Mouse (Mus musculus) heart, embryonic 14.5 days (tissue): ENCODE data around the gene Gm11027. TPM values are rescaled to one million over a fixed set of nuclear protein-coding genes. Genes with fewer than 3 reads are reported as not detected.

Experiments used
- ATAC-seq: fragments of 200-750 bp; cut with Nextera tagmentation; 2 replicates; pipeline ENCODE4 v1.8.0; 2017; ENCODE audit warnings: low read depth, moderate TSS enrichment; ENCODE audit not compliant: insufficient number of reproducible peaks, insufficient read depth, low FRiP score
- H3K27ac ChIP-seq, 2 experiments: fragments of 200-500 bp in 1 of 2; fragments of 300-500 bp in 1 of 2; sonication (generic) in 1 of 2; replicated peaks in 1 of 2; 2 replicates each; pipeline ENCODE4 v1.5.1; 2012 to 2014; ENCODE audit warnings: low read depth in 2 of 2, low read length in 2 of 2, control low read depth in 1 of 2, mild to moderate bottlenecking in 1 of 2, mixed read lengths in 1 of 2; ENCODE audit not compliant: control insufficient read depth in 1 of 2, insufficient read depth in 1 of 2
- H3K27me3 ChIP-seq: fragments of 300-500 bp; sonication (generic); 2 replicates; pipeline ENCODE4 v1.6.1; 2014; ENCODE audit warnings: mild to moderate bottlenecking, low read length, control low read depth; ENCODE audit not compliant: control insufficient read depth, insufficient read depth
- H3K36me3 ChIP-seq: fragments of 300-500 bp; sonication (generic); 2 replicates; pipeline ENCODE4 v1.6.1; 2014; ENCODE audit warnings: mild to moderate bottlenecking, control low read depth, low read length, mixed read lengths; ENCODE audit not compliant: control insufficient read depth, insufficient read depth
- H3K4me1 ChIP-seq, 2 experiments: fragments of 200-500 bp in 1 of 2; fragments of 300-500 bp in 1 of 2; sonication (generic) in 1 of 2; 2 replicates each; pipeline ENCODE4 v1.6.1; 2012 to 2014; ENCODE audit warnings: low read length in 2 of 2, control low read depth in 1 of 2, mixed read lengths in 1 of 2; ENCODE audit not compliant: control insufficient read depth in 2 of 2, insufficient read depth in 2 of 2
- H3K4me2 ChIP-seq: fragments of 300-500 bp; sonication (generic); 2 replicates; pipeline ENCODE4 v1.6.1; 2014; ENCODE audit warnings: mild to moderate bottlenecking, low read length
- H3K4me3 ChIP-seq, 2 experiments: fragments of 200-500 bp in 1 of 2; fragments of 300-500 bp in 1 of 2; sonication (generic) in 1 of 2; 2 replicates each; pipeline ENCODE4 v1.5.1; 2012 to 2014; ENCODE audit warnings: low read length in 2 of 2, mild to moderate bottlenecking in 2 of 2, control low read depth in 1 of 2, low read depth in 1 of 2, moderate library complexity in 1 of 2; ENCODE audit not compliant: control insufficient read depth in 1 of 2, insufficient read depth in 1 of 2
- H3K9ac ChIP-seq: fragments of 300-500 bp; sonication (generic); 2 replicates; pipeline ENCODE4 v1.6.1; 2014; ENCODE audit warnings: mild to moderate bottlenecking, low read length
- H3K9me3 ChIP-seq: fragments of 300-500 bp; sonication (generic); 2 replicates; pipeline ENCODE4 v1.6.1; 2016; ENCODE audit warnings: low read length, control low read depth; ENCODE audit not compliant: control insufficient read depth
- WGBS: fragments of 180-500 bp; shearing (Covaris S2); extraction: QIAGEN DNeasy Blood & Tissue Kit; methylation state at CpG from one replicate; pipeline ENCODE4 v1.1.7; 2014; 5-methylcytosine and 5-hydroxymethylcytosine counted together
- polyA plus RNA-seq: library from polyadenylated mRNA; unstranded; fragments of >200 nt; fragmentation: Nextera tagmentation; extraction: Ambion mirVana; gene quantifications from 2 replicates; pipeline ENCODE4 v1.2.1, GENCODE M21; 2014

Gene Gm11027
- polyA plus RNA-seq, 1 experiment from 2014 or later = not detected

GRCm38 (mm10) chr12:116264756-116265155, 10.4 kb upstream of the Gm11027 start:
- Histone ChIP-seq H3K27ac (no peak overlapping the region), H3K4me3 (no peak overlapping the region), H3K36me3 (no peaks in the 10 kb centered on the region), H3K27me3 (peaks cover 33% of the 10 kb centered on the region), H3K4me2 (no peak overlapping the region), H3K9me3 (no peaks in the 10 kb centered on the region), H3K9ac (no peak overlapping the region), H3K4me1 (peaks cover 0 to 3% of the 10 kb centered on the region in 2 experiments; a peak in 1 of 4 replicates)
- 64% methylated on average over 2 of the region's 2 CpGs for WGBS
- ATAC-seq = no peak

- H3K27me3 ChIP-seq = peaks cover 38% of the 10 kb centered on the region
- 35% methylated on average over 2 of the region's 2 CpGs for WGBS
- no peaks in the 10 kb centered on the region for H3K9me3 ChIP-seq
Observed at GRCm38 (mm10) chr12:116265275-116265674, 9.9 kb upstream of the Gm11027 start.

GRCm38 (mm10) chr12:116269450-116269849, 5.7 kb upstream of the Gm11027 start:
- Histone ChIP-seq H3K27ac (no peak overlapping the region), H3K27me3 (peaks cover 50% of the 10 kb centered on the region), H3K4me1 (peaks cover 0 to 3% of the 10 kb centered on the region in 2 experiments; a peak in 1 of 4 replicates), H3K36me3 (no peaks in the 10 kb centered on the region), H3K9me3 (no peaks in the 10 kb centered on the region), H3K4me2 (no peak overlapping the region), H3K9ac (no peak overlapping the region), H3K4me3 (no peak overlapping the region)
- no peak for ATAC-seq
- WGBS = 65% methylated on average over 5 of the region's 5 CpGs

More at GRCm38 (mm10) chr12:116265275-116265674, 9.9 kb upstream of the Gm11027 start:
- peaks cover 0 to 3% of the 10 kb centered on the region in 2 experiments; a peak in 1 of 4 replicates for H3K4me1 ChIP-seq
- H3K4me3 ChIP-seq = no peak overlapping the region
- no peak for ATAC-seq
- no peaks in the 10 kb centered on the region for H3K36me3 ChIP-seq
- H3K9ac ChIP-seq = no peak overlapping the region
- no peak overlapping the region for H3K4me2 ChIP-seq
- H3K27ac ChIP-seq = no peak overlapping the region

GRCm38 (mm10) chr12:116270538-116270937, 4.6 kb upstream of the Gm11027 start:
- H3K4me1 ChIP-seq = no peaks in the 10 kb centered on the region
- no peaks in the 10 kb centered on the region for H3K9me3 ChIP-seq
- H3K27me3 ChIP-seq = peaks cover 55% of the 10 kb centered on the region
- WGBS = 50% methylated on average over 1 of the region's 1 CpGs
- H3K4me2 ChIP-seq = no peak overlapping the region
- no peaks in the 10 kb centered on the region for H3K36me3 ChIP-seq
- H3K9ac ChIP-seq = no peak overlapping the region
- no peak for ATAC-seq
- H3K27ac ChIP-seq = no peak overlapping the region
- no peak overlapping the region for H3K4me3 ChIP-seq

GRCm38 (mm10) chr12:116271071-116271470, 4.1 kb upstream of the Gm11027 start:
- no peak overlapping the region for H3K4me3 ChIP-seq
- no peak overlapping the region for H3K9ac ChIP-seq
- H3K9me3 ChIP-seq = no peaks in the 10 kb centered on the region
- H3K27ac ChIP-seq = no peak overlapping the region
- ATAC-seq = no peak
- H3K4me1 ChIP-seq = no peaks in the 10 kb centered on the region
- no peak overlapping the region for H3K4me2 ChIP-seq
- H3K27me3 ChIP-seq = peaks cover 55% of the 10 kb centered on the region
- WGBS = 87% methylated on average over 2 of the region's 2 CpGs
- no peaks in the 10 kb centered on the region for H3K36me3 ChIP-seq

- no peak overlapping the region for H3K27ac ChIP-seq
- H3K4me3 ChIP-seq = no peak overlapping the region
- ATAC-seq = no peak
- no peaks in the 10 kb centered on the region for H3K4me1 ChIP-seq
- 45% methylated on average over 1 of the region's 1 CpGs for WGBS
- H3K9me3 ChIP-seq = no peaks in the 10 kb centered on the region
- H3K36me3 ChIP-seq = no peaks in the 10 kb centered on the region
- no peak overlapping the region for H3K4me2 ChIP-seq
- H3K27me3 ChIP-seq = peaks cover 42% of the 10 kb centered on the region
- H3K9ac ChIP-seq = no peak overlapping the region
Observed at GRCm38 (mm10) chr12:116273733-116274132, 1.5 kb upstream of the Gm11027 start.

- H3K9me3 ChIP-seq = no peaks in the 10 kb centered on the region
- no peaks in the 10 kb centered on the region for H3K36me3 ChIP-seq
- no peak overlapping the region for H3K4me3 ChIP-seq
- 76% methylated on average over 4 of the region's 4 CpGs for WGBS
- H3K9ac ChIP-seq = no peak overlapping the region
- peaks cover 30% of the 10 kb centered on the region for H3K27me3 ChIP-seq
- no peak overlapping the region for H3K4me2 ChIP-seq
- ATAC-seq = no peak
- 0 out of 4 replicates have a peak, but pooled peaks cover 0 to 4% of the 10 kb centered on the region in 2 experiments for H3K4me1 ChIP-seq
- no peak overlapping the region for H3K27ac ChIP-seq
Observed at GRCm38 (mm10) chr12:116275631-116276030, 445 bp downstream of the Gm11027 start.

- H3K27ac ChIP-seq = no peak overlapping the region
- WGBS = 24% methylated on average over 2 of the region's 2 CpGs
- H3K4me3 ChIP-seq = no peak overlapping the region
- peaks cover 0 to 6% of the 10 kb centered on the region in 2 experiments; a peak in 2 of 4 replicates for H3K4me1 ChIP-seq
- no peak overlapping the region for H3K9ac ChIP-seq
- no peak for ATAC-seq
- H3K27me3 ChIP-seq = peaks cover 20% of the 10 kb centered on the region
- no peaks in the 10 kb centered on the region for H3K36me3 ChIP-seq
- no peak overlapping the region for H3K4me2 ChIP-seq
- no peaks in the 10 kb centered on the region for H3K9me3 ChIP-seq
Observed at GRCm38 (mm10) chr12:116276961-116277360, 1.8 kb downstream of the Gm11027 start.
